Mouse (Mus musculus) heart, embryonic 11.5 days (tissue): Measurements from ENCODE around the gene Cldn20. TPM values are rescaled to one million over a fixed set of nuclear protein-coding genes. Genes with fewer than 3 reads are reported as not detected.
A peak's percentile ranks its signal among the peaks of the same experiment; 100 is the strongest.

Source experiments
- ATAC-seq: fragments of 200-750 bp; cut with Nextera tagmentation; replicated peaks from 2 replicates; pipeline ENCODE4 v1.8.0; 2017; ENCODE audit warnings: moderate library complexity; ENCODE audit not compliant: insufficient number of reproducible peaks, low FRiP score, low TSS enrichment
- H3K27ac ChIP-seq: fragments of 300-500 bp; sonication (generic); 2 replicates; pipeline ENCODE4 v1.5.1; 2014; ENCODE audit warnings: mild to moderate bottlenecking, low read depth, low read length
- H3K27me3 ChIP-seq: fragments of 300-500 bp; sonication (generic); 2 replicates; pipeline ENCODE4 v1.6.1; 2014; ENCODE audit warnings: mild to moderate bottlenecking, low read length, mixed read lengths; ENCODE audit not compliant: control insufficient read depth, insufficient read depth
- H3K36me3 ChIP-seq: fragments of 300-500 bp; sonication (generic); 2 replicates; pipeline ENCODE4 v1.6.1; 2014; ENCODE audit warnings: mild to moderate bottlenecking, low read length, moderate library complexity, mixed read lengths; ENCODE audit not compliant: control insufficient read depth, insufficient read depth
- H3K4me1 ChIP-seq: fragments of 300-500 bp; sonication (generic); 2 replicates; pipeline ENCODE4 v1.6.1; 2014; ENCODE audit warnings: low read length; ENCODE audit not compliant: control insufficient read depth, insufficient read depth
- H3K4me2 ChIP-seq: fragments of 300-500 bp; sonication (generic); 2 replicates; pipeline ENCODE4 v1.6.1; 2014; ENCODE audit warnings: mild to moderate bottlenecking, moderate library complexity
- H3K4me3 ChIP-seq: fragments of 300-500 bp; sonication (generic); 2 replicates; pipeline ENCODE4 v1.5.1; 2014; ENCODE audit warnings: low read depth, low read length
- H3K9ac ChIP-seq: fragments of 300-500 bp; sonication (generic); 2 replicates; pipeline ENCODE4 v1.6.1; 2014; ENCODE audit warnings: mild to moderate bottlenecking, low read depth, low read length, moderate library complexity
- H3K9me3 ChIP-seq: fragments of 300-500 bp; sonication (generic); replicated peaks from 2 replicates; pipeline ENCODE4 v1.6.1; 2016; ENCODE audit warnings: low read length; ENCODE audit not compliant: control insufficient read depth
- WGBS: fragments of 180-500 bp; shearing (Covaris S2); extraction: QIAGEN DNeasy Blood & Tissue Kit; methylation state at CpG from one replicate; pipeline ENCODE4 v1.1.7; 2014; ENCODE audit not compliant: insufficient replicate concordance; 5-methylcytosine and 5-hydroxymethylcytosine counted together
- polyA plus RNA-seq: library from polyadenylated mRNA; unstranded; fragments of >200 nt; fragmentation: Nextera tagmentation; extraction: Ambion mirVana; gene quantifications from 2 replicates; pipeline ENCODE4 v1.2.1, GENCODE M21; 2014

Gene Cldn20
- polyA plus RNA-seq, 1 experiment from 2014 or later: not detected

- no peaks in the 10 kb centered on the region for H3K9me3 ChIP-seq
- no peak overlapping the region for H3K4me3 ChIP-seq
- no peak overlapping the region for H3K27ac ChIP-seq
- 45% methylated on average over 8 of the region's 8 CpGs for WGBS
- no peak overlapping the region for H3K9ac ChIP-seq
- H3K4me1 ChIP-seq: no peaks in the 10 kb centered on the region
- H3K27me3 ChIP-seq: no peaks in the 10 kb centered on the region
- no peak overlapping the region for H3K4me2 ChIP-seq
- ATAC-seq: no peak
- H3K36me3 ChIP-seq: no peaks in the 10 kb centered on the region
Measured at GRCm38 (mm10) chr17:3562405-3562804, 30.1 kb downstream of the Cldn20 start.

DNA sequence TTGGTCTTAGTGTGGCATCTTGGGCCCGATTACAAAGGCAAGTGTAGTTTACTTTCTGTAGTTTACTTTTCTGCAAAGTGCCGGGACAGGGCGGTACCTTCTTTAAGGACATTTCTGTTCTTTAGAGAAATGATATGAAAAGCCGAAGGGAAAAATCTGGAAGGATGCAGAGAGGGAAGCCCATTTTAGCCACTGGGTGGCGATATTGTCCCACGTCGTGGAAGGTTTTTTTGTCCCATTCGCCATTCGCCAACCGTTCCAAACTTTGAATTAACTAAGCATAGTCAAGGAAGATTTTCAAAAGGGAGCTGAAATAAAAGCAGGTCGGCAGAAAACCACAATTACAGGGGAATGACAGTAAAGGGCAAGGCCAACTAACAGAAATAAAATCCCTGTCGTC is 38.5 kb downstream of the Cldn20 start:
- ATAC-seq: no peak
- Histone ChIP-seq H3K27me3 (no peaks in the 10 kb centered on the region), H3K4me1 (no peaks in the 10 kb centered on the region), H3K4me2 (peak overlapping the region; percentile 25), H3K36me3 (no peaks in the 10 kb centered on the region), H3K9ac (no peak overlapping the region), H3K9me3 (no peaks in the 10 kb centered on the region), H3K4me3 (no peak overlapping the region), H3K27ac (no peak overlapping the region)
- WGBS: 5% methylated on average over 12 of the region's 12 CpGs

Other genes with a start within 250 kb of the Cldn20 start
- 3.2 and 4.4 TPM in 2 replicates for gene Tiam2, start 206.0 kb upstream of the Cldn20 start, polyA plus RNA-seq
- 20.8 and 21.0 TPM in 2 replicates for gene Tfb1m, start 25.2 kb downstream of the Cldn20 start, polyA plus RNA-seq
- not detected in 2 replicates for gene Nox3, start 163.7 kb downstream of the Cldn20 start, polyA plus RNA-seq